Mouse (Mus musculus): ENCODE results near the gene Rnf217.

GRCm38 (mm10) chr10:31538243-31538642, 70.7 kb downstream of the Rnf217 start:
- TF ChIP-seq POLR2A (IDR thresholded peaks at IDR 0.05; ENCODE audit: extremely low read depth, insufficient read depth, low read length): no peak
- no peak for TF ChIP-seq CTCF (IDR thresholded peaks at IDR 0.05; ENCODE audit: low read depth, low read length)
